ENCODE assay signal across 13 mouse cellular contexts in genomic region chr3:145676212-145676611, GRCm38 (mm10). TPM values are rescaled to one million over a fixed set of nuclear protein-coding genes. Genes with fewer than 3 reads are reported as not detected.
"Had no signal": no experiment of that assay in that cellular context is flagged by ENCODE, and none has a peak within 500 bp of the region (broad histone marks: within the 10 kb centered on the region; RNA-seq: fewer than 3 reads in every experiment).

No protein-coding gene starts in this region.

- H3K27me3 ChIP-seq: limb, embryonic 15.5 days; liver, embryonic 12.5 days; midbrain, embryonic 12.5 days; neural tube, embryonic 12.5 days had no signal

- H3K9me3 ChIP-seq: limb, embryonic 15.5 days; liver, embryonic 12.5 days; midbrain, embryonic 12.5 days; neural tube, embryonic 12.5 days had no signal

- H3K4me3 ChIP-seq: limb, embryonic 15.5 days; liver, embryonic 12.5 days; midbrain, embryonic 12.5 days; neural tube, embryonic 12.5 days had no signal

- H3K36me3 ChIP-seq: limb, embryonic 15.5 days; liver, embryonic 12.5 days; midbrain, embryonic 12.5 days; neural tube, embryonic 12.5 days had no signal

- H3K27ac ChIP-seq: limb, embryonic 15.5 days; liver, embryonic 12.5 days; midbrain, embryonic 12.5 days; neural tube, embryonic 12.5 days had no signal

- H3K4me1 ChIP-seq: limb, embryonic 15.5 days; liver, embryonic 12.5 days; midbrain, embryonic 12.5 days; neural tube, embryonic 12.5 days had no signal

- ATAC-seq: liver, embryonic 12.5 days; midbrain, embryonic 16.5 days had no signal

- DNase-seq: kidney, postnatal 25 days; layer of hippocampus, adult 9-11 months; layer of hippocampus, postnatal 36 days; lung, embryonic 14.5 days; lung, postnatal 14 days; thymus, adult 18-20 months; thymus, postnatal 25 days had no signal

RNA-seq across cellular contexts. Expression of gene Ccn1, which starts 26.4 kb away (rescaled TPM):
- total RNA-seq: neutrophil, adult 5-6 weeks had no signal
